Mouse (Mus musculus): ENCODE results near the gene Arsa.
"Not testable (repeated sequence)": the region's sequence is repeated elsewhere in the genome, so short reads cannot be mapped to it uniquely, and the experiment has no call there.

Gene Arsa

DNA sequence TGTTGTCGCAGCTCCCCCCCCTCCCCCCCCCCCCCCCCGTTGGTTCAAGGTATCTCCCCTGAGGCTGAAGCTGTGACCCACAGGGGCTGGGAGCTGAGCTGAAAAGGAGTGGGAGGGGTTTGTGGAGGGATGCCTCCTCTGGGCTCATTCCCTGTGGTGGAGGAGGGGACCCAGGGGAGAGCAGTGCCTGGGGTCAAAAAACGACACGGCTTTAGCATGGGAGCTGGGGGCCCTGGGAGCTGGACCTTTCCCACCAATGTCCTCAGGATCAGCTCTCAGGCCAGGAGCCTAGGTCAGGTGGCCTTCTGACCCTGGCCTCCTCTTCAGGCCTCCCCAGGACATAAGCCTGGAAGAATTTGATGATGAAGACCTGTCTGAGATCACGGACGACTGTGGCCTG, 22.4 kb downstream of the Arsa start:
- DNase-seq (ENCODE audit: low spot score in 2 of 2) = peak in 1 of 2 experiments; percentile 39

- peak; percentile 77 to 79 for DNase-seq (ENCODE audit: low spot score in 2 of 2)
Measured at GRCm38 (mm10) chr15:89453865-89454478, 23.3 kb downstream of the Arsa start, which contains the start of gene Mapk8ip2. Gene Mapk8ip2 (plus strand): TSS chr15:89453913.

- peak in 1 of 2 experiments; percentile 12 for DNase-seq (ENCODE audit: low spot score in 2 of 2)
Measured at GRCm38 (mm10) chr15:89452906-89453864, 24.0 kb downstream of the Arsa start.

DNA sequence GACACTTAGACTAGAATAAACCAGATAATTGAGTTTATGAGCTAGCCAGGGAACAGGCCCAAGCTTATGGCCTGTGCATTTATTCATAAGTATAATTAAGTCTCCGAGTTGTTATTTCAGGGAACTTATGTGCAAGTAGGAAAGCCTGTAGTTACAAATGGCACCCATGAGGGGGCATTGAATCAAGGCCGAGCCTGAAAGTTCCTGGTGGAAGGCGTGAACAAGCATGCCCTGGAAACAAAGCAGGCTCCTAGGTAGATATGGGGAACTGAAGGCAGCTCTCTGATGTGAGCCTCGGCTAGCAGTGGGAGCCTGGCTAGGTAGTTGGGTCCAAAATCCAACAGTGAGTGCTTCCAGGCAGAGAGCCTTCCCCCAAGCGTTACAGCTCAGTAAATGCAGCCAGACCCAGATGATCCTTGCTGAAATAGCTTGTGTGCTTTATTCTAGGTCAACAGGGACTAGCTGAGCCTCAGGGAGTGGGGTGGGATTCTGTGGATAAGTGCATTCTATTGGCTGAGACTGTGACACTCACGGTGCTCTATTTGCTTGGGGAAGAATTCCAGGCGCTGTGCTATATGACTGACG, 34.6 kb downstream of the Arsa start:
- DNase-seq (ENCODE audit: low spot score in 2 of 2) = peak in 1 of 2 experiments; percentile 29

GRCm38 (mm10) chr15:89435878-89436277, 41.3 kb downstream of the Arsa start:
- DNase-seq (ENCODE audit: low spot score in 2 of 2) = no peak

GRCm38 (mm10) chr15:89434136-89434535, 43.1 kb downstream of the Arsa start:
- no peak for DNase-seq (ENCODE audit: low spot score in 2 of 2)

DNA sequence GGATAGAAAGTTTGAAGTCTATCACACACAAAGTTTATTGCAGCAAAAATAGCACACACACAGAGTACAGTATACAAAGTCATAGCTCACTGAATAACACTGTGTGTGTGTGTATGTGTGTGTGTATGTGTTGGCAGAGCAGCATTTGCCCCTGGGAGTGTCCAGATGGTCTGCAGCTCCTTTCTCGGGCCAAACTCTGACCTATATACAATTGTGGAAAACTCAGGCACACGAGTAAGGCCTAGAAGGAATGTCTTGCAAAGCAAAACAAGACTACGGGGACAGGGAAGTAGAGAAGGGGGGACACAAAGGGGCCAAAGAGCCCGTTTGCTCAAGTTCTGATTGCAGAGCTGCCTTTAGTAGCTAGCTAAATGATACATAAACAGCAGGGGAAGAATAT, 44.3 kb downstream of the Arsa start:
- no peak for DNase-seq (ENCODE audit: low spot score in 2 of 2)

DNA sequence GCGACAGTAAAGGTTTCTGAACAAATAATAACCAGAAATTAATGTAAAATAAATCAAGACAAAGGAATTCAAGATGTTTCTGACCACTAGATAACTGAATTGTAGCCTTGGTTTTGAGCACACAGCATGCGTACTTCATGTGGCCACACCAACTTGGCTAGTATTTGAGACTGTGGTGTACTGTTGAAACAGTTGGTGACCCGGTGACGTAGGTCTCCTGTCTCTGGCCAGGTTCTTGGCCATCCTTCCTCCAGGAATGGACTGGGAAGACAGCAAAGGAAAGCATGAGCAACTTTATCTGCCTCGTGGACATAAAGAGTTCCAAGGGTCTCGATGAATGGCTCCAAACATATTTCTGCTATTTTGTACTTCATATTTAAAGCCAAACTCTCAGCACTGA, 45.4 kb downstream of the Arsa start:
- no peak for DNase-seq (ENCODE audit: low spot score in 2 of 2)

- DNase-seq (ENCODE audit: low spot score in 2 of 2) = no peak
Measured at GRCm38 (mm10) chr15:89431271-89431670, 46.0 kb downstream of the Arsa start.

DNA sequence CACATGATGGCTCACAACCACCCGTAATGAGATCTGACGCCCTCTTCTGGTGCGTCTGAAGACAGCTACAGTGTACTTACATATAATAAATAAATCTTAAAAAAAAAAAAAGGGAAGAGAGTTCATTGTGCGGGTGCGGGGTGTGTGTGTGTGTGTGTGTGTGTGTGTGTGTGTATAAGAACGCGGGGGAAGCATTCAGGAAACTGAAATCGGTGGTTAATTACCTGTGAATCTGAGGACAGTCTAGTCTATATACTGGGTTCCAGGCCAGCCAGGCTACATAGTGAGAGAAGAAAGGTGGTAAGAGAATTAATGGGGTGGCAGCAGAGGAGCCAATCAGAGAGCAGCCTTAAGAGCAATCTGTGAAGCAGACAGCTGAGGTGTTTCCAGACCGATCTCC, 46.5 kb downstream of the Arsa start:
- not testable (repeated sequence) for DNase-seq (ENCODE audit: low spot score in 2 of 2)

GRCm38 (mm10) chr15:89430341-89430740, 46.9 kb downstream of the Arsa start:
- DNase-seq (ENCODE audit: low spot score in 2 of 2) = no peak

DNA sequence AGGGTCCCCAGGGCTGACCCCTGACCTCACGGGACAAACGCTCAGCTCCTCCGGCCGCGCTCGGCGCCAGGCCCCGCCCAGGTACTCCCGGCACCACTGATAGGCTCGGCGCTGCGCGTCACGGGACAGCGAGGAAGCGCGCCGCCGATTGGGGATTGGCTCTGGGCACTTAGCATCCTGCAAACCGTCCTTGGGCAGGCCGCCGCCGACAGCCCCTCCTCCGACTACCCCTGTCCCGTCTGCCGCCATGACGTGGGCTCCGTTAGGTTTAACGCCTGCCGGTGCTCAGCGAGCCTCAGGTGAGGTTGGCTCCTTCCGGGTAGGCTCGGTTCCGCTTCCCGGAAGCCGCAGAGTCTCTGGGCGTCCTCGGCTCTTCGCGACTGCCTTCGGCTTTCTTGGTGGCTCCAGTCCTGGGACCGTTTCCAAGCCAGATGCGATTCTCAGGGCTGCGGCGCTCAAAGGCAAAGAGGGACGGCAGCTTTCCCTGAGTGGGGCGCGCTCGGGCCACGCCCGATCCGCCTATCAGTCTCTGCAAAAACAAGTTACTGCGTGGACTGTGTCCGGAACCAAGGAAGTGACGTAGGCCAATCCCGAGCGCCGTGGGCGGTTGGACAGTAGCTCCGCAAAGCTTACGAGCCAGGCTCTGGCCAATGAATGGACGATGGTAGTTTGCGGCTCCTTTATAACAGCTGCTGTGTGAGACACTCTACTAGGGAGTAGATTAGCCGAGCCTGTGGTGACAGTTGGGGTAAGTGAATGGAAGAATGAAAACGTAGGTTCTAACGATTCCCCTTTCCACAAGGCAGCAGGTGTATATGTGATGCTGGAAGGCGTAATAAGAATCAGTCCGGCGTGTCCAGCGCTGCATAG, 47.6 kb downstream of the Arsa start, which contains the start of the genes C730034F03Rik, Gm44502 and Chkb:
Gene C730034F03Rik, plus strand, starts transcription at position 238 of the 870 bp plus-strand sequence.
Gene Gm44502, minus strand, starts transcription at position 345 of the 870 bp plus-strand sequence.
Gene Chkb, minus strand, starts transcription at position 557 of the 870 bp plus-strand sequence.
- DNase-seq (ENCODE audit: low spot score in 2 of 2) = peak; percentile 96 to 98

DNA sequence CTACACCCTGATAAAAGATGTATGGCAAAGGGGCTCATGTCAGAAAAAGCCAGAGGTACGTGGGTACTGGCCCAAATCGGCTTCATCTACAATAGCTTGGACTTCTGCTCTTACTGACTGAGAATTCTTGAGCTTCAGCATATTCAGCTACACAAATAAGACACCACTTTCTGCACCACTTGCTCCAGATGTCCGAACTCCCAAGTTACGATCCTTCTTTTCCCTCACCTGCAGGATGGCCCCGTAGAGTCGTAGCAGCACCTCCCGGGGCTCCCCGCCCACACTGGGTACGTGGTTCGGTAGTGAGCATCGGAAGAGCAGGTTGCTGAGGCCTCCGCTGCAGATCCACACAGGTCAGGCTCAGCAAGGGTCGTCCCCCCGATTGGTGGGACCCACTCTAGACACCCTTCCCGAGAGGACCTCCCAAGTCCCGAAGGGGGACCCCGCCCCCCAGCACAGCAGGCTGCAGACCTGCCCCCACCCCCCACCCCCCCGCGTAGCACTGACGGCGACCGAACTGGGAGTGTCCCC, 48.3 kb downstream of the Arsa start:
- DNase-seq (ENCODE audit: low spot score in 2 of 2) = no peak

- no peak for DNase-seq (ENCODE audit: low spot score in 2 of 2)
Measured at GRCm38 (mm10) chr15:89428136-89428790, 49.0 kb downstream of the Arsa start.

DNA sequence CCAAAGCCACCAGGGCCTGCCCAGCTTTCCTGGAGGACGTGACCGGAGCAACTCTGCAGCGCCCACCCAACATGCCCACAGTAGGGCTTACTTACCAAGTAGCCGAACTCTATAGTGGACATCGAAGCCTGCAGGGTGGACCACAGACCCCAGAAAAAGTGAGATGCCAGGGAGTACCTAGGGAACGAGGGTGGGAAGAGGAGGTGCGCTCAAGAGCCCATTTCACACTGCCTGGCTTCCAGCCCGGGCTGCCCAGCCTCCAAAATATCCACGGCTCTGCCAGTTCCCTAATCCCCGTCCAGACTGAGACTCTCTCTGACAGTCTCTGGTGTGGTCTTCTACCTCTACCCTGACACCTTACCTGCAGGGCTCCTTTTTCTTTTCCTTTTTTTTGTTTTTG, 50.5 kb downstream of the Arsa start:
- DNase-seq (ENCODE audit: low spot score in 2 of 2) = no peak

DNA sequence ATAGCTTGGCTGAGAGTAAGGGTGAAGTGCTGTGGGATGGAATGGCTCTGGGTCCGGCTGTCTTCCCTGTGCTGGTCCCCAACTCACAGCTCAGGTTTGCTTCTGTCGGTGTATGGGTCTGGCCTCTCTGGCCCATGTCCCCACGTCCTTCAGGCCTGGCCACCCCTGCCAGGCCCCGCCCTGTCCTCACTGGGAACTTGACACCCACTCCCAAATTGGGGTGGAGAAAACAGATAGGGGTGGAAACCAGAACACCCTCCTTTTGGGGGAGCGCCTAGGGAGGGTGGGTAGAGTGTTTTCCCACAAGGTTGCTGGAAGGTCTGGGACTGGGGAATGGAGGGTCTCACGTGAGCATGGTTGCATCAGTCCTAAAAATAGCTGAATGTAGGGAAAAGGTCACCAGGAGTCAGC, 51.5 kb downstream of the Arsa start, which contains the start of gene Cpt1b:
Gene Cpt1b, minus strand, starts transcription at position 153 of the 411 bp plus-strand sequence.
- no peak for DNase-seq (ENCODE audit: low spot score in 2 of 2)

DNA sequence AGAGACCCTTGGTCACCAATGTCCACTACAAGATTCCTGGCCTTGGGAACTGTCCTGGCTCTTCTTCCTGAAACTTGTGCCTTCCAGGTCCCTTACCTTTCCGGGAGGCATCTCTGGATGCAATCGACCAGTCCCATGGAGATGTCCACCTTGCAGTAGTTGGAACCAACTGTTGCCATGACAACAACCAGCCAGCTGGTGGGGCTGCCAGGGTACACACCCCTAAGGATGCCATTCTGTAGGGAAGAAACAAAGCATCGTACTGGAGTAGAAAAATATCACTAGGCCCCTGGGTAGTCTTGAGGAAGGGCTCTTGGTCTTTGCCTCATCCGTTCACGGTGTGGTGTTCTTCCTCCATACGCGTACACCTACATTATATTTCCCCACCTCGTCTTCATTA, 52.6 kb downstream of the Arsa start:
- DNase-seq (ENCODE audit: low spot score in 2 of 2) = no peak

Measured in right cerebral cortex, postnatal 10 days (tissue).